Mouse (Mus musculus): ENCODE results near the gene Ufl1. TPM values are rescaled to one million over a fixed set of nuclear protein-coding genes. Genes with fewer than 3 reads are reported as not detected.
A peak's percentile ranks its signal among the peaks of the same experiment; 100 is the strongest.
"Not testable (repeated sequence)": the region's sequence is repeated elsewhere in the genome, so short reads cannot be mapped to it uniquely, and the experiment has no call there.

The Ufl1 gene
- total RNA-seq (2021): 10 to 100 TPM; 28.7 to 29.1 TPM
- long read RNA-seq, experiment 1, full-length matches to known transcripts: 16 of 34 reads
- long read RNA-seq, experiment 1, partial matches to known transcripts: 2 of 34 reads
- long read RNA-seq, experiment 1, other reads (novel, unspliced or antisense): 16 of 34 reads
- long read RNA-seq, experiment 2, full-length matches to known transcripts: 24 of 47 reads
- long read RNA-seq, experiment 2, partial matches to known transcripts: 3 of 47 reads
- long read RNA-seq, experiment 2, other reads (novel, unspliced or antisense): 20 of 47 reads

- DNase-seq (ENCODE audit: low spot score in 2 of 2): peak; percentile 97 to 98
Observed at GRCm38 (mm10) chr4:25281671-25282038, at the start of gene Ufl1. Gene Ufl1, minus strand, starts transcription at chr4:25281821.

GRCm38 (mm10) chr4:25325684-25326220 is 44.1 kb upstream of the Ufl1 start:
- DNase-seq (ENCODE audit: low spot score in 2 of 2): no peak

GRCm38 (mm10) chr4:25322631-25323178 is 41.1 kb upstream of the Ufl1 start:
- DNase-seq (ENCODE audit: low spot score in 2 of 2): no peak

GRCm38 (mm10) chr4:25313767-25314166 is 32.1 kb upstream of the Ufl1 start:
- DNase-seq (ENCODE audit: low spot score in 2 of 2): peak; percentile 7 to 70

DNA sequence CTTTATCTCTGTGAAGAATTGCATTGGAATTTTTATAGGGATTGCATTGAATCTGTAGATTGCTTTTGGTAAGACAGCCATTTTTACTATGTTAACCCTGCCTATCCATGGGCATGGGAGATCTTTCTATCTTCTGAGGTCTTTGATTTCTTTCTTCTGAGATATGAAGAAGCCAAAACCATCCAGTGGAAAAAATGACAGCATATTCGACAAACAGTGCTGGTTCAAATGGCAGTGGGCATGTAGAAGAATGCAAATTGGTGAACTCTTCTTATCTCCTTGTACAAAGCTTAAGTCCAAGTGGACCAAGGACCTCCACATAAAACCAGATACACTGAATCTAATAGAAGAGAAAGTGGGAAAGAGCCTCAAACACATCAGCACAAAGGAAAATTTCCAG is 3.4 kb upstream of the Ufl1 start:
- DNase-seq (ENCODE audit: low spot score in 2 of 2): not testable (repeated sequence)

DNA sequence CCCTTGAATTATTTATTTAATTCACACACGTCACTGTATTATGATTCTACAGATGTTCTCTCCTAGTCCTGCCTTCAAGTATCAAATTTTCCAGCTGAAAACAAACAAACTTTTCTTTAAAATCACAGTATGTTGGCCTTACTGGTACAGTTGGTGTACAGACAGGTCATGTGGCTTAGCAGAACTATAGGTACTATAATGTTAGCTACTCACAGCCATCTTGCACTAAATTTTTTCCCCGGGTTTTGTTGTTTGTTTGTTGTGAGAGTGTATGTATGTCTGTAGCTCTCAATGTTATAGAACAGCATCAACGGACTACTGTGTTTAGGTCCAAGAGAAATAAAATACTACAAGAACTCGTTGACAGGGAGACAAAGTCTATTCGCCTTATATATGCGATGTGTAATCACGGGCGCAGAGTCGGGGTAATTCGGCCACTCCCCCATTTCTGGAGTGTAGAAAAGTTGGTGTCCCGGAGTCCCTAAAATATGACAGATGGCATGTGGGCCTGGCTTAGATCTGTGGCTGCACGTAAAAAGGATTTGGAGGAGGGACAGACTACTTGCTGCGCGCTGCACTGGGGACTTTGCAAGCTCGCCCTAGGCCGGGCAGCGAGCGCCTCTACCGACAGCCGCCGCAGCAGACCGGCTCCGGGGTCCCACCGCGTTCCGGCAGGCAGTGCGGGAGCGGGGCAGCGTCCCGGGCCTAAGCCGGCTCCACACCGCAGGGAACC is 517 bp downstream of the Ufl1 start:
- no peak for DNase-seq (ENCODE audit: low spot score in 2 of 2)

DNA sequence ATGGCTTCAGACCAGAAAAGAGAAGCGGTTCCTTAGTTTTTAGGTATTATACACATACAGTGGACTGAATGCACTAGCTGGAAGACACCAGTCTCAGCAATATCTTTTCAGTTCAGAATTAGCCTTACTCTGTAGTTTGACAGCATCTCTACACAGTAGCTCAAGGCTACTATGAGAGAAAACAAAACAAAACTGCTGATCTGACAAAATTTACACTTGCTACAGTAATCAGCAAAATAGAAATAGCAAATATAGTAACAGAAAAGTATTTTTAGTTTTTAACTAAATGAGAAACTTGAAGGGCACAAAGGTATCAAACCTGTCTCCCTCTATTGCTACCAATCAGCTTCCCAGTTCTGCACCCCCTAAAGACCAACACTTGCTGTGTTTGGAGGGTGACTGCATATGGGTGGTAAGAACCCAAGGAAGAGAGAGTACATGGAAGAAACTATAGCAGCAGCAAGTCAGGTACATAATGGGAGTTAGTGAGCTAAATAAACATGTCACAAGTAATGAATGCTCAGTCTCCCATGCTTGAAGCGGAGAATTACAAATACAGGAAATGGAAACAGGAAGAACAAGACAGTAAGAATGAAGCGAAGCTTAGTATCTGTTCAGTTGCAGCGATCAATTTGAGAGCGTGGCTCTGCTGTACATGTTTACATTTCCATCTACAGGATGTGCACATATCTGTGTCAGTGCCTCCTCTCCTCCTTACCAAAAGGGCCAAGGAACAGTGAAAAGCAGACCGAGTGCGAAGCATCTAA is 8.6 kb downstream of the Ufl1 start:
- no peak for DNase-seq (ENCODE audit: low spot score in 2 of 2)

DNA sequence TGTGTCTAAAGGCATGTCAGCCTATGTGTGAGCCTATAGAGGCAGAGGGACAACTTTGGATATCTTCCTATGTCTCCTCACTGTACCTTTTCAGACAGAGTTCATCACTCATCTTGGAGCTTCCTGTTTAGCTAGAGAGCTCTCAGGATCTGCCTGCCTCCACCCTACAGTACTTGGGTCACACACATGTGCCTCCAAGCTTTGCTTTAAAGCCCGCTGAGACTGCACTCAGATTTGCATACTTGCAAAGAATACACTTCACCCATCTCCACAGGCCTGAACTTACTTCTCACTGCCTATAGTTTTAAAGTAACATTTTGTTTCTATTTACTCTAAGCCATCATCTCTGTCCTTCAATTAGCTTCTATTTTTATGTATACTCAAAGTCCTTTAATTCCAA is 9.7 kb downstream of the Ufl1 start:
- DNase-seq (ENCODE audit: low spot score in 2 of 2): no peak

DNA sequence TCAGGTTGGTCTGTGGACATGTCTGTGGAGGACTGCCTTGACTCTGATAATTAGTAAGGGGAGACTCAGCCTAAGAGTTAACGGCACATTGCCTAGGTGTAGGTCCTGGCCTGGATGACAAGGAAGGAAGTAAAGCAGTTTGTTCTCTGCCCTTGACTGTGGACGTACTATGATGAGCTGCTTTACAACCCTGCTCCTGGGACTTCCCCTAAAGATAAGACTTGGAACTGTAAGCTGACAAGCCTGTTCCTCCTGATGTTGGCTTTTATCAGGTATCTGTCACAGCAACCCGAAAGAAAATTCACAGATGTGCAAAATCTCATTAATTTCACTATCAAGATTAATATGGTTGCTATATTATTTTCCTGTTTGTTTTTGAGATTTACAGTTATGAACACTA is 14.5 kb downstream of the Ufl1 start:
- no peak for DNase-seq (ENCODE audit: low spot score in 2 of 2)

- DNase-seq (ENCODE audit: low spot score in 2 of 2): no peak
Observed at GRCm38 (mm10) chr4:25257822-25258398, 23.7 kb downstream of the Ufl1 start.

GRCm38 (mm10) chr4:25242776-25243175 is 38.8 kb downstream of the Ufl1 start, which contains the start of gene Fhl5:
Gene Fhl5, minus strand, starts transcription at chr4:25242876.
- no peak for DNase-seq (ENCODE audit: low spot score in 2 of 2)

- not testable (repeated sequence) for DNase-seq (ENCODE audit: low spot score in 2 of 2)
Observed at GRCm38 (mm10) chr4:25235663-25236062, 46.0 kb downstream of the Ufl1 start.

DNA sequence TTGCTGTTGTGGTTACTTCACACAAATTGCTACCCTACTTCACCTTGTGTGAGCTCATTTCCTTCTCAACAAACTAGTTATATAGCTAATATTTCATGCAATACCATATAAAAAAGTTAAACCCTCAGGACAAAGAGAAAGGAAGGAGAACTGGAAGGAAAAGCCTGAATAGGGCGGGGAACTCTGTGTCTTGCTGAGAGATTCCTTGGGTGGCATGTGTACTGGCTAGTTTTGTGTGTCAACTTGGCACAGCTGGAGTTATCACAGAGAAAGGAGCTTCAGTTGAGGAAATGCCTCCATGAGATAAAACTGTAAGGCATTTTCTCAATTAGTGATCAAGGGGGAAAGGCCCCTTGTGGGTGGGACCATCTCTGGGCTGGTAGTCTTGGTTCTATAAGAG is 47.9 kb downstream of the Ufl1 start:
- not testable (repeated sequence) for DNase-seq (ENCODE audit: low spot score in 2 of 2)

DNA sequence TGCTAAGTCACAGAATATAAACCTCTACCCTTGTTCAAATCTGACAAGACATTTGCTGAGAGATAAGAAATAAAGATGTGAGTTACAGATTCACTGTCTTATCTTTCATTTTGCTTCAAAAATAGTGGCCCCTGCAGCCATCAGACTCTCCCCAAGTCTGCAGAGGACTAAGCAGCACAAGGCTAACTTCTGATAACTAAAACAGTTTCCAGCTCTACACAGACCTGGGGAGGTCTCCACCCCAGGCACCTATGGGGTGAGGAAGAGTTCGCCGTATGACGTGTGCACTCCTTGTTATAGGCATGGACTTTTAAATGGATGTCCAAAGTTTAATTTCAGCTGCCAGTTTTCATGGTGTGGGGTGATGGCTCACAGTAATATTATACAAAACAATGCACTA is 49.1 kb downstream of the Ufl1 start:
- no peak for DNase-seq (ENCODE audit: low spot score in 2 of 2)

- DNase-seq (ENCODE audit: low spot score in 2 of 2): no peak
Observed at GRCm38 (mm10) chr4:25227527-25227926, 54.1 kb downstream of the Ufl1 start.

- DNase-seq (ENCODE audit: low spot score in 2 of 2): no peak
Observed at GRCm38 (mm10) chr4:25221927-25222326, 59.7 kb downstream of the Ufl1 start.

GRCm38 (mm10) chr4:25213451-25213850 is 68.2 kb downstream of the Ufl1 start:
- no peak for DNase-seq (ENCODE audit: low spot score in 2 of 2)

DNA sequence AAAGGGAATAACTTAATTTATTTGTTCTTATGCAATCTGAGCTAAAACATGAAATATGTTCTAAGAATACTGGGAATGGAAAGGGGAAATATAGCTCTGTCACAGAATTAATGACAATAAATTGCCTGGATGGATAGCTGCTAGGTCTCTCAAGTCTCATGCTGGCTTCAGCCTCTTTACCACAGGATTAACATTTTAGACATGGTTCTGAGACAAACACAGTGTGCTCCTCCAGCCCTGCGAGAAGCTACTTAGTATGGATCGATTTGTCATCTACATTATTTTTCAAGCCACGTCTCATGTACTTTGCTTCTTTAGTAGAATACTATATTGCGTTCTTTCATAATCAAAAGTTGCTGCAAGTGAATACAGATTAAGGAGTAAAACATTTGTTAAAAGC is 75.5 kb downstream of the Ufl1 start:
- no peak for DNase-seq (ENCODE audit: low spot score in 2 of 2)

Measured in layer of hippocampus, postnatal 14 days (tissue).